8 mouse cellular contexts compared by ENCODE assay signal in genomic region chr19:29366226-29366968, GRCm38 (mm10). TPM values are rescaled to one million over a fixed set of nuclear protein-coding genes. Genes with fewer than 3 reads are reported as not detected.
DNase-seq lines count a peak whose midpoint lies in the region; ATAC-seq and TF ChIP-seq lines count a peak whose summit lies in the region.

No protein-coding gene starts in this region.

- no peaks in the 10 kb centered on the region for H3K9me3 ChIP-seq in MEL (replicated peaks; ENCODE audit: insufficient read depth, low read length)
- H3K9me3 ChIP-seq in hindbrain, embryonic 10.5 days: no peaks in the 10 kb centered on the region
- no peaks in the 10 kb centered on the region for H3K9me3 ChIP-seq in midbrain, embryonic 10.5 days (replicated peaks)

- peak overlapping the region; percentile 16; the same call in 1 of the 2 replicates for H3K27ac ChIP-seq in kidney, adult 2 months (ENCODE audit: insufficient read depth, low read depth, low read length)
- H3K27ac ChIP-seq in MEL (ENCODE audit: control insufficient read depth, low read depth, low read length): peak overlapping the region; percentile 89
- H3K27ac ChIP-seq in hindbrain, embryonic 10.5 days: no peak overlapping the region
- no peak overlapping the region for H3K27ac ChIP-seq in midbrain, embryonic 10.5 days (replicated peaks)

- 0 out of 2 replicates have a peak, but pooled peaks cover 5% of the 10 kb centered on the region for H3K4me1 ChIP-seq in kidney, adult 2 months (ENCODE audit: control insufficient read depth, insufficient read depth, low read length)
- peaks cover 25 to 30% of the 10 kb centered on the region in 2 experiments for H3K4me1 ChIP-seq in MEL (ENCODE audit: control insufficient read depth in 1 of 2, insufficient read depth in 2 of 2, low read length in 2 of 2)
- H3K4me1 ChIP-seq in hindbrain, embryonic 10.5 days (replicated peaks): peaks cover 22% of the 10 kb centered on the region
- peaks cover 21% of the 10 kb centered on the region for H3K4me1 ChIP-seq in midbrain, embryonic 10.5 days

- no peak for TF ChIP-seq RAD21 in MEL (IDR thresholded peaks at IDR 0.05; ENCODE audit: low read depth, low read length)

- WGBS in kidney, adult 2 months: 50% methylated on average over 20 of the region's 20 CpGs
- 61% methylated on average over 20 of the region's 20 CpGs for WGBS in hindbrain, embryonic 10.5 days
- 65% methylated on average over 20 of the region's 20 CpGs for WGBS in midbrain, embryonic 10.5 days

- peak overlapping the region; percentile 66 for H3K4me3 ChIP-seq in kidney, adult 2 months (ENCODE audit: insufficient read depth, low read depth, low read length)
- H3K4me3 ChIP-seq in MEL (ENCODE audit: control insufficient read depth in 1 of 2, insufficient read depth in 1 of 2, low read depth in 2 of 2, low read length in 2 of 2): peak overlapping the region; percentile 71 to 85
- peak overlapping the region; percentile 56 for H3K4me3 ChIP-seq in hindbrain, embryonic 10.5 days
- peak overlapping the region; percentile 54 for H3K4me3 ChIP-seq in midbrain, embryonic 10.5 days

- peaks cover 2% of the 10 kb centered on the region; the same call in 1 of the 2 replicates for H3K79me2 ChIP-seq in MEL (ENCODE audit: control insufficient read depth, insufficient read depth, low read length, poor library complexity)

- no peak for TF ChIP-seq POLR2A in kidney, adult 2 months (IDR thresholded peaks at IDR 0.05; ENCODE audit: low read depth, low read length)
- TF ChIP-seq POLR2A in MEL (IDR thresholded peaks at IDR 0.05; ENCODE audit: control insufficient read depth in 1 of 2, insufficient read depth in 1 of 2, low read depth in 1 of 2, low read length in 2 of 2, poor library complexity in 1 of 2): no peak

- TF ChIP-seq CTCF in kidney, adult 2 months (conservative IDR thresholded peaks at IDR 0.05; ENCODE audit: insufficient read depth, insufficient read length, low read depth, low read length): no peak
- TF ChIP-seq CTCF in MEL (IDR thresholded peaks at IDR 0.05 in 2 of 3, conservative IDR thresholded peaks at IDR 0.05 in 1 of 3; ENCODE audit: control insufficient read depth in 1 of 3, insufficient read depth in 1 of 3, low read depth in 2 of 3, low read length in 3 of 3, poor library complexity in 1 of 3, severe bottlenecking in 1 of 3): 0 out of 6 replicates have a peak, but pooled peaks of 1 of the 3 experiments have one; percentile 2

- peak overlapping the region; percentile 72 for H3K9ac ChIP-seq in MEL (ENCODE audit: control insufficient read depth, low read depth, low read length, poor library complexity, severe bottlenecking)

- ATAC-seq in granulocyte monocyte progenitor cell, adult 5-6 weeks (replicated peaks; ENCODE audit: poor library complexity, severe bottlenecking): no peak

- H3K36me3 ChIP-seq in kidney, adult 2 months (ENCODE audit: control insufficient read depth, insufficient read depth, low read length): no peaks in the 10 kb centered on the region
- peaks cover 0 to 51% of the 10 kb centered on the region in 2 experiments; a peak in 2 of 4 replicates for H3K36me3 ChIP-seq in MEL (ENCODE audit: control insufficient read depth in 1 of 2, insufficient read depth in 2 of 2, low read length in 2 of 2)
- no peaks in the 10 kb centered on the region for H3K36me3 ChIP-seq in hindbrain, embryonic 10.5 days
- H3K36me3 ChIP-seq in midbrain, embryonic 10.5 days: no peaks in the 10 kb centered on the region

- DNase-seq in kidney, adult 2 months: peak; percentile 30
- no peak for DNase-seq in kidney, adult 9 months
- peak; percentile 85 for DNase-seq in MEL (ENCODE audit: low read depth, low spot score)
- DNase-seq in hindbrain, embryonic 10.5 days (ENCODE audit: low spot score): no peak
- no peak for DNase-seq in midbrain, embryonic 10.5 days (ENCODE audit: low spot score)
- DNase-seq in cerebellum, postnatal 25 days: no peak
- DNase-seq in right cerebral cortex, adult 2 months (ENCODE audit: low spot score in 2 of 2): no peak

- no peaks in the 10 kb centered on the region for H3K27me3 ChIP-seq in kidney, adult 2 months (replicated peaks; ENCODE audit: control insufficient read depth, insufficient read depth, low read length)
- no peaks in the 10 kb centered on the region for H3K27me3 ChIP-seq in MEL (ENCODE audit: control insufficient read depth in 1 of 2, insufficient read depth in 2 of 2, low read length in 2 of 2)
- peaks cover 15% of the 10 kb centered on the region for H3K27me3 ChIP-seq in hindbrain, embryonic 10.5 days (ENCODE audit: insufficient read depth, poor library complexity, severe bottlenecking)
- peaks cover 29% of the 10 kb centered on the region for H3K27me3 ChIP-seq in midbrain, embryonic 10.5 days (ENCODE audit: low read depth, poor library complexity, severe bottlenecking)

- no peak for TF ChIP-seq EP300 in MEL (IDR thresholded peaks at IDR 0.05; ENCODE audit: low read depth in 1 of 2, low read length in 2 of 2)

TF ChIP-seq in MEL, 35 proteins besides CTCF, POLR2A, EP300 and RAD21 (continues in another document):
- TF ChIP-seq TBP (IDR thresholded peaks at IDR 0.05; ENCODE audit: low read depth, low read length): no peak
- no peak for TF ChIP-seq SMC3 (IDR thresholded peaks at IDR 0.05; ENCODE audit: low read depth, low read length)
- TF ChIP-seq ZC3H11A (IDR thresholded peaks at IDR 0.05; ENCODE audit: low read depth, low read length): no peak
- TF ChIP-seq POLR2AphosphoS5 (IDR thresholded peaks at IDR 0.05; ENCODE audit: borderline replicate concordance, low read depth, low read length): no peak
- no peak for TF ChIP-seq ZKSCAN1 (IDR thresholded peaks at IDR 0.05; ENCODE audit: low read depth, low read length)
- no peak for TF ChIP-seq ZNF384 (IDR thresholded peaks at IDR 0.05; ENCODE audit: low read depth, low read length)
- TF ChIP-seq TAL1 (IDR thresholded peaks at IDR 0.05; ENCODE audit: low read length): peak; percentile 29
- no peak for TF ChIP-seq TCF12 (IDR thresholded peaks at IDR 0.05; ENCODE audit: low read depth, low read length)
- TF ChIP-seq GATA1 (IDR thresholded peaks at IDR 0.05; ENCODE audit: low read depth, low read length): peak; percentile 53; the same call in 1 of the 2 replicates
- no peak for TF ChIP-seq MXI1 (IDR thresholded peaks at IDR 0.05; ENCODE audit: low read depth, low read length)
- TF ChIP-seq MAZ (IDR thresholded peaks at IDR 0.05; ENCODE audit: low read depth, low read length): no peak

RNA-seq across cellular contexts. Expression of gene Plgrkt, which starts 0.8 kb away (rescaled TPM):
- polyA plus RNA-seq in kidney, adult 2 months (2012; rRNA removed): 25.2 and 30.8 TPM in 2 replicates
- 107 and 117 TPM in 2 replicates for total RNA-seq in MEL (2012; rRNA removed)
- polyA plus RNA-seq in MEL (2012; ENCODE audit: insufficient read depth in 1 of 2, insufficient read length in 2 of 2, low read depth in 1 of 2, low replicate concordance in 2 of 2, missing spikeins in 1 of 2): 100 to 1,000 TPM in 1 of 2 experiments, not detected in 1; 145 TPM
- polyA plus RNA-seq in hindbrain, embryonic 10.5 days (2016; fragmentation: Nextera tagmentation; extraction: Ambion mirVana): 37.6 and 57.3 TPM in 2 replicates
- 40.4 and 43.8 TPM in 2 replicates for polyA plus RNA-seq in midbrain, embryonic 10.5 days (2016; fragmentation: Nextera tagmentation; extraction: Ambion mirVana)
- 90.3 and 93.3 TPM in 2 replicates for total RNA-seq in granulocyte monocyte progenitor cell, adult 5-6 weeks (2014; fragmentation: Nextera tagmentation)
- 49.2 and 53.6 TPM in 2 replicates for total RNA-seq in granulocyte monocyte progenitor cell, adult 5-6 weeks (2017)

RNA-seq across cellular contexts. Expression of gene Cd274, which starts 0.9 kb away (rescaled TPM):
- polyA plus RNA-seq in kidney, adult 2 months (2012; rRNA removed): 2.5 and 4.3 TPM in 2 replicates
- 3.1 and 3.2 TPM in 2 replicates for total RNA-seq in MEL (2012; rRNA removed)
- 1 to 10 TPM in 1 of 2 experiments, not detected in 1; 5.0 TPM for polyA plus RNA-seq in MEL (2012; ENCODE audit: insufficient read depth in 1 of 2, insufficient read length in 2 of 2, low read depth in 1 of 2, low replicate concordance in 2 of 2, missing spikeins in 1 of 2)
- polyA plus RNA-seq in hindbrain, embryonic 10.5 days (2016; fragmentation: Nextera tagmentation; extraction: Ambion mirVana): 0.26 and 0.38 TPM in 2 replicates
- polyA plus RNA-seq in midbrain, embryonic 10.5 days (2016; fragmentation: Nextera tagmentation; extraction: Ambion mirVana): 0.29 and 0.38 TPM in 2 replicates
- total RNA-seq in granulocyte monocyte progenitor cell, adult 5-6 weeks (2014; fragmentation: Nextera tagmentation): 4.9 and 9.2 TPM in 2 replicates
- total RNA-seq in granulocyte monocyte progenitor cell, adult 5-6 weeks (2017): 5.3 TPM in 2 replicates

RNA-seq across cellular contexts. Expression of gene Rln1, which starts 31.9 kb away (rescaled TPM):
- polyA plus RNA-seq in kidney, adult 2 months (2012; rRNA removed): 0.11 TPM in 1 of 2 replicates, not detected in the other
- total RNA-seq in MEL (2012; rRNA removed): 0.04 TPM in 1 of 2 replicates, not detected in the other
- not detected for polyA plus RNA-seq in MEL (2012; ENCODE audit: insufficient read depth in 1 of 2, insufficient read length in 2 of 2, low read depth in 1 of 2, low replicate concordance in 2 of 2, missing spikeins in 1 of 2)
- 1.4 and 2.2 TPM in 2 replicates for polyA plus RNA-seq in hindbrain, embryonic 10.5 days (2016; fragmentation: Nextera tagmentation; extraction: Ambion mirVana)
- 0.57 and 1.3 TPM in 2 replicates for polyA plus RNA-seq in midbrain, embryonic 10.5 days (2016; fragmentation: Nextera tagmentation; extraction: Ambion mirVana)
- total RNA-seq in granulocyte monocyte progenitor cell, adult 5-6 weeks (2014; fragmentation: Nextera tagmentation): not detected in 2 replicates
- not detected in 2 replicates for total RNA-seq in granulocyte monocyte progenitor cell, adult 5-6 weeks (2017)

RNA-seq across cellular contexts. Expression of gene Insl6, which starts 41.2 kb away (rescaled TPM):
- polyA plus RNA-seq in kidney, adult 2 months (2012; rRNA removed): 2.6 and 3.1 TPM in 2 replicates
- 2.2 and 3.1 TPM in 2 replicates for total RNA-seq in MEL (2012; rRNA removed)
- polyA plus RNA-seq in MEL (2012; ENCODE audit: insufficient read depth in 1 of 2, insufficient read length in 2 of 2, low read depth in 1 of 2, low replicate concordance in 2 of 2, missing spikeins in 1 of 2): 1 to 10 TPM in 1 of 2 experiments, not detected in 1; 9.9 TPM
- 9.7 and 10.8 TPM in 2 replicates for polyA plus RNA-seq in hindbrain, embryonic 10.5 days (2016; fragmentation: Nextera tagmentation; extraction: Ambion mirVana)
- 5.4 and 8.9 TPM in 2 replicates for polyA plus RNA-seq in midbrain, embryonic 10.5 days (2016; fragmentation: Nextera tagmentation; extraction: Ambion mirVana)
- 5.6 TPM in 1 of 2 replicates, not detected in the other for total RNA-seq in granulocyte monocyte progenitor cell, adult 5-6 weeks (2014; fragmentation: Nextera tagmentation)
- 0.47 and 3.8 TPM in 2 replicates for total RNA-seq in granulocyte monocyte progenitor cell, adult 5-6 weeks (2017)

RNA-seq across cellular contexts. Expression of gene Pdcd1lg2, which starts 44.3 kb away (rescaled TPM):
- polyA plus RNA-seq in kidney, adult 2 months (2012; rRNA removed): 0.17 TPM in 1 of 2 replicates, not detected in the other
- total RNA-seq in MEL (2012; rRNA removed): 1.3 and 1.7 TPM in 2 replicates
- 1 to 10 TPM in 1 of 2 experiments, not detected in 1; 5.4 TPM for polyA plus RNA-seq in MEL (2012; ENCODE audit: insufficient read depth in 1 of 2, insufficient read length in 2 of 2, low read depth in 1 of 2, low replicate concordance in 2 of 2, missing spikeins in 1 of 2)
- not detected in 2 replicates for polyA plus RNA-seq in hindbrain, embryonic 10.5 days (2016; fragmentation: Nextera tagmentation; extraction: Ambion mirVana)
- polyA plus RNA-seq in midbrain, embryonic 10.5 days (2016; fragmentation: Nextera tagmentation; extraction: Ambion mirVana): not detected in 2 replicates
- not detected in 2 replicates for total RNA-seq in granulocyte monocyte progenitor cell, adult 5-6 weeks (2014; fragmentation: Nextera tagmentation)
- total RNA-seq in granulocyte monocyte progenitor cell, adult 5-6 weeks (2017): not detected in 2 replicates

Comparison
In these comparisons a context has a peak if more than half of its experiments do, and no peak if none do; other contexts are left out.
1. DNase-seq: peak in kidney, adult 2 months (single experiment) and MEL (single experiment); none in kidney, adult 9 months (single experiment), hindbrain, embryonic 10.5 days (single experiment), midbrain, embryonic 10.5 days (single experiment), cerebellum, postnatal 25 days (0 of 2) and right cerebral cortex, adult 2 months (0 of 2).
2. H3K27ac ChIP-seq: peak in kidney, adult 2 months (single experiment) and MEL (single experiment); none in hindbrain, embryonic 10.5 days (single experiment) and midbrain, embryonic 10.5 days (single experiment).
3. Peak in every context shown above with its lines, with median percentiles within 50 percentile points of each other: H3K4me3 ChIP-seq.